Mouse (Mus musculus): Measurements from ENCODE around the gene Soat2. TPM values are rescaled to one million over a fixed set of nuclear protein-coding genes. Genes with fewer than 3 reads are reported as not detected.

Gene Soat2
- polyA plus RNA-seq, 1 experiment, result 5.9 TPM

- TF ChIP-seq GATA1 (IDR thresholded peaks at IDR 0.05; ENCODE audit: low read length), result no peak
Measured at GRCm38 (mm10) chr15:102133314-102133713, 17.0 kb upstream of the Soat2 start.

GRCm38 (mm10) chr15:102134709-102135108 lies 15.6 kb upstream of the Soat2 start:
- no peak for TF ChIP-seq GATA1 (IDR thresholded peaks at IDR 0.05; ENCODE audit: low read length)

- no peak for TF ChIP-seq GATA1 (IDR thresholded peaks at IDR 0.05; ENCODE audit: low read length)
Measured at GRCm38 (mm10) chr15:102135522-102136128, 14.7 kb upstream of the Soat2 start.

GRCm38 (mm10) chr15:102136129-102136758 lies 14.1 kb upstream of the Soat2 start, which contains the start of gene Spryd3:
Spryd3 (minus strand) TSS chr15:102136234.
- no peak for TF ChIP-seq GATA1 (IDR thresholded peaks at IDR 0.05; ENCODE audit: low read length)

GRCm38 (mm10) chr15:102141120-102141519 lies 9.2 kb upstream of the Soat2 start:
- no peak for TF ChIP-seq GATA1 (IDR thresholded peaks at IDR 0.05; ENCODE audit: low read length)

- TF ChIP-seq GATA1 (IDR thresholded peaks at IDR 0.05; ENCODE audit: low read length), result no peak
Measured at GRCm38 (mm10) chr15:102142914-102143912, 7.1 kb upstream of the Soat2 start.

- TF ChIP-seq GATA1 (IDR thresholded peaks at IDR 0.05; ENCODE audit: low read length), result no peak
Measured at GRCm38 (mm10) chr15:102144274-102144711, 6.0 kb upstream of the Soat2 start, which contains the start of gene Igfbp6. Igfbp6 (plus strand) TSS chr15:102144362.

GRCm38 (mm10) chr15:102144726-102145125 lies 5.6 kb upstream of the Soat2 start:
- TF ChIP-seq GATA1 (IDR thresholded peaks at IDR 0.05; ENCODE audit: low read length), result no peak

GRCm38 (mm10) chr15:102145330-102145729 lies 5.0 kb upstream of the Soat2 start:
- TF ChIP-seq GATA1 (IDR thresholded peaks at IDR 0.05; ENCODE audit: low read length), result no peak

- no peak for TF ChIP-seq GATA1 (IDR thresholded peaks at IDR 0.05; ENCODE audit: low read length)
Measured at GRCm38 (mm10) chr15:102146089-102146488, 4.2 kb upstream of the Soat2 start.

- no peak for TF ChIP-seq GATA1 (IDR thresholded peaks at IDR 0.05; ENCODE audit: low read length)
Measured at GRCm38 (mm10) chr15:102146882-102147281, 3.4 kb upstream of the Soat2 start.

- no peak for TF ChIP-seq GATA1 (IDR thresholded peaks at IDR 0.05; ENCODE audit: low read length)
Measured at GRCm38 (mm10) chr15:102147674-102148402, 2.5 kb upstream of the Soat2 start.

- TF ChIP-seq GATA1 (IDR thresholded peaks at IDR 0.05; ENCODE audit: low read length), result no peak
Measured at GRCm38 (mm10) chr15:102149561-102149960, 765 bp upstream of the Soat2 start.

GRCm38 (mm10) chr15:102152646-102153045 lies 2.3 kb downstream of the Soat2 start:
- no peak for TF ChIP-seq GATA1 (IDR thresholded peaks at IDR 0.05; ENCODE audit: low read length)

GRCm38 (mm10) chr15:102156836-102157235 lies 6.5 kb downstream of the Soat2 start:
- TF ChIP-seq GATA1 (IDR thresholded peaks at IDR 0.05; ENCODE audit: low read length), result no peak

All from G1E-ER4 (cell line).